Mouse (Mus musculus) c-Kit-positive CD71-negative TER-119-negative erythroid progenitor cells, embryonic 14.5 days (primary cell): ENCODE results near the gene Map2k7.

Experiments
- DNase-seq: peaks from one replicate; pipeline ENCODE4 v3.0.0-alpha.2; 2013; ENCODE audit warnings: low read depth

Map2k7 gene

DNA sequence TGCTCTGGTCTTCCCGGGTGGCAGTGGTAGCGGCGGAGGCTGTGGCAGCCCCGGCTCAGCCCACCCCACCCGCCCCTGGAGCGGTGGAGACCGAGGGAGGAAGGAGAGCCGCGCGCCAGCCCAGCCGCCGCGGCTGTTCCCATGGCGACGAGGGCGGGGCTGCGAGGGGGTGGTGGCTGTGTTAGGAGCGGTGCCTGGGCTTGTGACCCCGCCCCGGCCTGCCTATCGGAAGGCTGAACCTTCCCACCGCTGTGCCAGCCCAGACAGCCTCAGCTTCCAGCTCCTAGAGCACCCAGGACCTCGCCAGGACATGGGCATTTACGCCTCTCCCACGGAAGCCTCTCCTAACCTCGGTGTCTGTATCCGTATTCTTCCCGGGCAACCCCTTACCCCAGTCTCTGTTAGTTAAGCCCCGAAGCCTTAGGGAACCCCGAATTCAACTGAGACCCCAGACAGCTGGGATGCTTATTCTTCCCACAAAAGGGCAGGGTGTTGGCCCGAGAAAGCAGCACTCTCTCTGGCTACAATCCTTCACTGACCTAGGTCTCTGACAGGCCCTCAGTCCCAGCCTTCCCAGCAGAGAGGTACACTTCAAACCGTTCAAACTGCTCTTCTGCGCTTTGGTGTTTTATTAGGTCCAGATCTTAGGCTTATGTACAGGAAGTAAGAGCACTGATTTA, 20.7 kb downstream of the Map2k7 start, which contains the start of gene Ctxn1:
Ctxn1 (minus strand) TSS at position 150 of the 680 bp plus-strand sequence.
- DNase-seq, result peak; percentile 85

- DNase-seq, result no peak
Observed at GRCm38 (mm10) chr8:4259805-4260170, 21.2 kb downstream of the Map2k7 start.

- no peak for DNase-seq
Observed at GRCm38 (mm10) chr8:4263105-4263791, 24.7 kb downstream of the Map2k7 start.

DNA sequence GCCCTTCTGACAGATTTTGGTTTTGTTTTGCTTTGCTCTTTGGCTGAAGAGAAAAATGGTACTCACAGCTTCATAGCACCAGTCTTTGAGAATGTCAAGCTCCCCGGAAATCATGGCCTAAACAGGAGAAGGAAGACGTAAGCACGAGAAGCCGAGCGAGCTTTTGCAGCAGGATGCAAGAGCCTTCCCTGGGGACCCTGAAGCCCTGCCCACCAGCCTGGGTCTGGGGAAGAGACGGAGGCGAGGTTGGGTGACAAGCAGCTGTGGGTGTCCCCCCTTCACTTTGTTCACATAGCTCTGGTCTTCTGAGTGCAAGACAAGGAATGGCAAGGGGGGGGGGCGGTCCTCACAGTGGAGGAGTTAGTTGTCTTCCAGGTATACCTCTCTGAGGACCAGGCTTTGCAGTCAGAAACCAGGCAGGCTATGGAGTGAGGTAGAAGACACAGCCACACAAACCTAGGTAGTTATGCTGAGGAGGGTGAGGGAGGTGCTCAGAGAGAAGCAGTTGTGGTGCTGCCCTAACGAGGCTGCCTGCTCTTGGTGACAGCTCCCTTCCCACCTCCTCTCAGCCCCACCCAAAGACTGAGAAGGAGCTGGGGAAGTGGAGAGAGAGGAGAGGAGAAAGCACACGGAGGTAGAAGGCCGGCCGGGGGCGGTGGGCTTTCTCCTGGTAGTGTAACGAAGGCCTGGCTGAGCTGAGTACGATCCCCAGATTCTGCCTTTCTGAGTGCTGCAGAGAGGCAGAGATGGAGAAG, 26.8 kb downstream of the Map2k7 start:
- DNase-seq, result no peak

DNA sequence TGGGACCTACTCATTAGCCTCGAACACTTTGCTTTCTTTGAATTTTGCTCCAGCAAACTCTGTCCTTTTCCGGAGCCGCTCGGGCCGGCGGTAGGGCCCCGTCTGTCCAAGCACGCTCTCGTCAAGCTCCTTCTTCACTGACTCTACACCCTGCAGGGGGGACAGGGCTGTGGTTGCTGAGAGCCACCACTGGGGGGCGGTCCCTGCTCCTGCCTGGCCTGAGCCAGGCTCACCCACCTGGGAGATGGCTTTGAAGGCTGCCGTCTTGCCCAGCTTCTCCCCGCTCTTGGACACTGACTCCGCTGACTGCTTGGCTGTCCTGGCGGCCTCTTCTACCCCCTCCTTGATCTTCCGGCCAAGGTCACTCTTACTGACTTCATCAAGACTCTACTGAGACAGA, 29.1 kb downstream of the Map2k7 start:
- DNase-seq, result no peak

DNA sequence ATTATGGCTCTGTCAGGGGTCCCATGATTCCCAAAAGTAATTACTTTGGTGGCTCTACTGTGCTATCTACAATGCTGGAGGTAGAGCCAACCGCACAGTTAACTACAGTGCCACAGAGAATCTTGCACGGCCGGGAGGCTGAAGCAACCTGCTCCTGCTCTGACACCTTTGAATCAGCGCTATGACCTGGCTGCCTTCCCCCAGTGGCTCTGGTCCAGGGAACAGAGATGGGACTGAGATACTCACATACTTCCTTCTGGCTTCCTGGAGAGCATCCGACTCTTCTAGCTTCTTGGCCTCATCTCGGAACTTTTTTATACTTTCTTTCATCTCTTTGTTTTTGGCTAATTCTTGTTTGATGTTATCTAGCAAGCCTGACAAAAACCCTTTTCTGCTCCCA, 31.1 kb downstream of the Map2k7 start:
- no peak for DNase-seq

DNA sequence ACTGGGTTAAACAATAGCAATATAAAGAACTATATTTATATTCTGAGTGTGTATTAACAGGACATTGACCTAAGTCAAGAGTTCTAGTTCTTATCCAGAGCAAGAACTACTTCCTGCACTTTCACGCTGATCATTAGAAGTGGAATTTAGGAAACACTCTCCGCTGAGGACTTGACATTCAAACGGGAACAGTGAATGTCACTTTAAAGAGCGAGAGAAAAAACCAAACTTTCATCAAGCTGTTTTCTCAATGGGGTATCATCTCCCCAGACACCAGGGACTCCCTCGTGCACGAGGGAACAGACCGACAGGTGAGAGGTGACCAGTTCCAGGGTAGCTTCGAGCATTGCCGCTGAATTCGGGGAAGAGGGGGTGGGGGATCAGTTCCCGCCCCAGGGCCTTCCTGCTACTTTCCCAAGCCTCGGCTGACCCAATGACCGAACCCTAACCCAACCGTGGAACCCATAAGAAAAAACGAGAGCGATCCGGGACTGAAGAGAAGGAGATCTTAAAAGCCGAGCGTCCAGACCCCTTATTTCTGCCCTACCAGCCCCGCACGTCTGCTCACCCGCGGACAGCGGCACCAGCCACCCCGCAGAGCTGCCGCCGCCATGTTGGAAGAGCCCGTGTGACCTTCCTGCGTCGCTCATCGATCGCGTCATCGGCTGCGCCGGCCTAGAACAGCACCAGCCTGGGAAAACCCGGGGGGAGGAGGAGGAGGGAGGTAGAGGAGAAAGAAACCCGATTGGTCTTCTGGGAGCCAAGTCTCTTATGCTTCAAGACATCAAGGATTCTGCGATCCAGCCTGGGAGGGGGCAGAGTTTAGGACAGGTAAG, 37.0 kb downstream of the Map2k7 start, which contains the start of gene Timm44:
Timm44 (minus strand) TSS at position 639 of the 836 bp plus-strand sequence.
- DNase-seq, result peak; percentile 93

DNA sequence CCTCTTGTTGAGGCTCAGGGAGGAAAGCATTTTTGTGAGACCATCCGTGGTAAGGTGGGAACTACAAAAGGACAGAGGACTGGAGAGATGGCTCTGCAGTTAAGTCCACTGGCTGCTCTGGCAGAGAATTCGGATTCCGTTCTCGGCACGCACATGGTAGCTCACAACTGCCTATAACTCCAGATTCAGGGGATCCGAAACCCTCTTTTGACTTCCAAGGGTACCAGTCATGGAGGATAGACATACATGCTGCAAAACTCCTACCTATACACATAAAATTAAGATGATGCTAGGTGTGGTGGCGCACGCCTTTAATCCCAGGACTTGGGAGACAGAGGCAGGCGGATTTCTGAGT, 37.5 kb downstream of the Map2k7 start:
- DNase-seq, result no peak

DNA sequence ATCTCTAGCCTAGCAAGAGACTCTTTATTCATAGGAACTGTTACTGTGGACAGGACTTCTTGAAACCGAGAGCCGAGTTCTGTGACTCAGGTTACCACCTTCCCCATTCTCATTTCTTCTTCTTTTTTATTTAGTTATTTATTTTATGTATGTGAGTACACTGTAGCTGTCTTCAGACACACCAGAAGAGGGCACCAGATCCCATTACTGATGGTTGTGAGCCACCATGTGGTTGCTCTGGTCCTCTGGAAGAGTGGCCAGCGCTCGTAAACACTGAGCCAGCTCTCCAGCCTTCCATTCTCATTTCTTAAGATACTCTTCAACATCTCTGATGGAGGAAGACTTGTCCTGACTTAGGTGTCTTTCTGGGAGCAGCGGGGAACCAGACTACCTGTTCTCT, 54.2 kb downstream of the Map2k7 start:
- no peak for DNase-seq
